Mouse (Mus musculus): ENCODE results near the gene Maz.

The Maz gene

GRCm38 (mm10) chr7:127026984-127027726 is at the start of gene Maz:
TSS of gene Maz (minus strand) at chr7:127027037.
- DNase-seq (ENCODE audit: low read depth, low spot score) = peak; percentile 99

DNA sequence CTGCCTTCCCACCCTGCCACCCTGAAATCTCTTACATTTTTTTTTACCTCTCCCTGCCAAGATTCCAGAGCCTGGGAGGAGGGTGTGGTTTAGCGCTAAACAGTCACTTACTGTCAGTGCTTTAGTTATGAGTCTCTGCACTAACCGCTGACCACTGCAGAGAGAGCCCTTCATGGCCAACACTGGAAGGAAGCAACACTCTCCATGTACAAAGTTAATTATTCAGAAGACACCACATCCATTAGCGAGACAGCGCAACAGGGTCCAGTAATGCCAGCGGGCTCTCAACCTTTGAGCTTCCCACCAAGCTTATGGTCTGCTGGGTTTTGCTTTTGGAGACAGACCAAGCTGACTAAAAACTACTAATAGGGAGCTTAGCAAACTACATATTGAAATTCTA is 49.4 kb upstream of the Maz start:
- no peak for DNase-seq (ENCODE audit: low read depth, low spot score)

GRCm38 (mm10) chr7:127073221-127073620 is 46.4 kb upstream of the Maz start:
- DNase-seq (ENCODE audit: low read depth, low spot score) = no peak

- no peak for DNase-seq (ENCODE audit: low read depth, low spot score)
Observed at GRCm38 (mm10) chr7:127070871-127071413, 44.1 kb upstream of the Maz start.

GRCm38 (mm10) chr7:127066317-127066716 is 39.5 kb upstream of the Maz start:
- DNase-seq (ENCODE audit: low read depth, low spot score) = no peak

- no peak for DNase-seq (ENCODE audit: low read depth, low spot score)
Observed at GRCm38 (mm10) chr7:127065538-127065937, 38.7 kb upstream of the Maz start.

DNA sequence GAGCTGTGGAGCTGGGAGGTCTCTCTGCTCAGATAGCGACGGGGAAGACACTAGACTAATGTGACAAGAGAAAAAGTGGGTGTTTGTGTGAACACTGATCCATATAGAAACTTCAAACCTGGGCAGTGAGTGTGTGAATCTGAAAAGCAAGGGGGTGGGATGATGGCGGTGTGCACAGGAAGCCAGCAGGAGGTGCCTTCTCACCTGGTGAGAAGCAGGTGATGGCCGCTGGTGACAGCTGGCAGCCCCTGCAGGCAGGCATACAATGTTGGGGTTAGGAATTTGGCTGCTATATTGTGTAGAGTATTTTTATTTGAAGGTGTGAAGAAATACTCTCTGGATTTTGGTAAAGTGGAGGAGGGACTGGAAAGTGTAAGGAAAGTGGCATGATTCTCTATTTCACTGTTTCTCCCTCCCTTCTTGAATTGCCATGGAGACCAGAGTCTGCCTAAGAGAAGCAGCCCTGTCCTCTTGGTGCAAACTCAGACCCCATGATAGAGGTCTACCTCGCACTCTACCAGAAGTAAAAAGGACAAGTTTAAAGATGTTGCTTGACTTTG is 28.3 kb upstream of the Maz start:
- no peak for DNase-seq (ENCODE audit: low read depth, low spot score)

DNA sequence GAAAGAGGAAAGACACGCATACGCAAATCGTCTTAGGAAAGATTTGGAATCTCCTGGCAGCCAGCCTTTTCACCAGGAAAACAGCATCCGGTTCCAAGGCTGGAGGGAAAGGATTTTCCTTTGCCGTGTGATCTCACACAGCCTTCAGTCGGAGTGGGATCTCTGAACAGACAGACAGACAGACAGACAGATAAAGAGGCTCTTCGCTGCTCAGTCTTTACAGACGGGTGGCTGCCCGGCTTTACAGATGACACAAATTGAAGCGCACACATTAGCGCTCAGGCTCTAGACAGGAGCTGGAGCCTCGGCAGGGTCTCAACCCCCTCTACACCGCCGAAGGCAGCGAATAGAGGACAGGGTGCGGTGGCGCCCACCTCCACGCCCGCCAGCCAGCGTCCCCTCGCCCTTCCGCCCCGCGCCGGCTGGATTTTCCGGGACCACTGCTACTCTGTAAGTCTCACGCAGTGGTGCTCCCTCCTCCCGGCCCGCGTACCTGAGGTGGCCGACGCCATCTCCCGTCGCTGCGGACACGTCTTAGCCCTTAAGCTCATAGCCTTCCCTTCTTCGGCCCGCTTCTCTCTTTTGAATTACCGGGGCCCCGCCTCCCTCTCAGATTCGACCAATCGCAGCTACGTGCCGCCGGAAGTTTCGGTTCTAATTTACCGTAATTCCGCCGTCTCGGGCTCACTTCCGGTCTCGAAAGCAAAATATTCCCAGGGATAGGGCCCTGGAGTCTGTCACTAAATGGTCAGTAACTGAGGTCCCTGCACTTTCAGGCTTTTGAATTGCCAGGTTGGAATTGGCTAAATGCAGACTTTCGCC is 15.2 kb upstream of the Maz start, which contains the start of gene Kif22:
Gene Kif22 (minus strand): TSS at position 621 of the 822 bp plus-strand sequence.
- no peak for DNase-seq (ENCODE audit: low read depth, low spot score)

DNA sequence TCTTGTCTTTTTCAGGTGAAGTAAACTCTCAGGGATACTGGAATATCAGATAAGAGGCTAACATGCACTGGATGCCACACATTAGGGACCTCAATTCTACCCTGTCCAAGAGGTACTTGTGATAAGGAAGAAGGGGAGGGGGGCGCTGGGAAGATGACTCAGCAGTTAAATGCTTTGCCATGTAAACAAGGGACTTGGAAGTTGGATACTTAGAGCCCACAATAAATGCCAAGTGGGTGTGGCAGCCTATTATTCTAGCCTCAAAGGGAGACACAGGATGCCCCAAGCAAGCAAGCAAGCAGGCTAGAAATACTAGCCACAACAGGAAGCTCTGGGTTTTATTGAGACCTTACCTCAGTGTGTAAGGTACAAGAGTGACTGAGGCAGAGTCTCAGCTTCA is 4.4 kb upstream of the Maz start:
- DNase-seq (ENCODE audit: low read depth, low spot score) = no peak

GRCm38 (mm10) chr7:127030172-127030571 is 3.3 kb upstream of the Maz start:
- no peak for DNase-seq (ENCODE audit: low read depth, low spot score)

DNA sequence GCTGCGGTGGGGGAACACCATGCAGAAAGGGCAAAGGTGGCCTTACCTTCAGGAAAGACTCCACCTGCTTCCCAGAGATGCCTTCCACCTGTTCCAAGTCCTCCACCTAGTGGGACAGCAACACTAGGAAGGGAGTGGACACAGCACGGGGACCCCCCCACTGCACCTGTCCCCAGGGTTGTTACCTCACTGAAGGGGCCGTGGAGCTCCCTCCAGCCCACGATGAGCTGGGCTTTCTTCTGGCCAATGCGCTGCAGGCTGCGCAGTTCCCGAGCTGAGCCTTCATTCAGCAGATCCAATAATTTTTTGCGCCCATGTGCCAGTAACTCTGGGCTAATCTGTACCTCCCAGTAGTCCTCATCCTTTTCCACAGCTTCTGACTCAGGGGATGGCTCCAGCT is 1.0 kb upstream of the Maz start:
- DNase-seq (ENCODE audit: low read depth, low spot score) = no peak

GRCm38 (mm10) chr7:127026616-127026983 is 237 bp downstream of the Maz start:
- DNase-seq (ENCODE audit: low read depth, low spot score) = no peak

- DNase-seq (ENCODE audit: low read depth, low spot score) = no peak
Observed at GRCm38 (mm10) chr7:127026161-127026600, 656 bp downstream of the Maz start.

- no peak for DNase-seq (ENCODE audit: low read depth, low spot score)
Observed at GRCm38 (mm10) chr7:127025556-127026160, 1.2 kb downstream of the Maz start.

GRCm38 (mm10) chr7:127024755-127025555 is 1.9 kb downstream of the Maz start:
- no peak for DNase-seq (ENCODE audit: low read depth, low spot score)

DNA sequence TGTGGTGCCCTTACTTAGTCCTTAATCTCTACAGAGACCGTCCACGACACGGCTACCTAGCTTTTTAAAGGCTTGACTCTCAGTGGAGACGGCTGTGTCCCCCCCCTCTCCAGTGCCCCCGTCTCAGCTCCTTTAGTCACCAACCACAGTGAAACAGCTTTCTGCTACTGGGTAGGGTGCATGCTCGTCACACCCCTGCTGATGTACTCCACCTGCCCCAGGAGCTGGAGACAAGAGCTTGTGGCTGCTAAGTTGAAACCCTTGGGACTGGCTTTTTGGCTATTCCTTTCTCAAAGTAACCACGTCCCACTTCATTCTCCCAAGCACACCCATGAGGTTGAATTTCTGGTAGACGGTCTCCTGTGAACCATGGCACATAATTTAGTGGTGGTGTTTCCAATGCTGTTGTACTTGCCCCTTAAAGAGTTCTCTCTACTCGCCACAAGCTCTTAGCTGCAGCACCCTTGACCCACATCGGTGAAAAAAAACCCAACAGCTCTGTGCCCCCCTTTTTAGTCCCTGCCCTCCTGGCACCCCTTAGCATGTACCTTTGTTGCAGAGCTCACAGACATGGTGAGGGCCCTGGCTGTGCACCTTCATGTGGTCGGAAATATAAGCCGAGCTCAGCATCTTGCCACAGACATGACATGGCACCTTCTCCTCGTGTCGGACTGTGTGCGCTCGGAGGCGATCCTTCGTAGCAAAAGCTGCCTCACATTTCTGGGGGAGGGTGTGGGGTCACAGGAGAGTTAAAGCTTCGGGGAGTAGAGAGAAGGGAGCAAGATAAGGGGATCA is 2.7 kb downstream of the Maz start:
- no peak for DNase-seq (ENCODE audit: low read depth, low spot score)

DNA sequence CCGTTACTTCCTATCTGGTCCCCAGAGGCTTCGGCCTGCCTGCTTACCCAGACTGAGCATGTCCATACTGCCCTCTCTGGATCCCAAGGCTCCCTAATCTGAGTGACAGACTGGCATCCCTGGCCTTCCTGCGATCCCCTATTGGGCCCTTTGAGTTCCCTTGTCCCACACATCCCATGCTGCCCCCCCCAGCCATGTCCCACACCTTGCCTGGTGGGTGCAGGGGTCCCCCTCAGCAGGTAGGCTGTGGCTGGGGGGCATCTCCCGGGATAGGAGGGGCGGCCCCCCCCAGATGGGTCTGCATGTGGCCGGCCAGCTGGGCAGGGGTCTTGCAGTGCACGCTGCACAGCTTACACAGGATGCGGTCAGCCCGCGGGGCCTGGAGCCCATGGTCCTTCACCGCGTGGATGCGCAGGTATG is 3.6 kb downstream of the Maz start:
- no peak for DNase-seq (ENCODE audit: low read depth, low spot score)

DNA sequence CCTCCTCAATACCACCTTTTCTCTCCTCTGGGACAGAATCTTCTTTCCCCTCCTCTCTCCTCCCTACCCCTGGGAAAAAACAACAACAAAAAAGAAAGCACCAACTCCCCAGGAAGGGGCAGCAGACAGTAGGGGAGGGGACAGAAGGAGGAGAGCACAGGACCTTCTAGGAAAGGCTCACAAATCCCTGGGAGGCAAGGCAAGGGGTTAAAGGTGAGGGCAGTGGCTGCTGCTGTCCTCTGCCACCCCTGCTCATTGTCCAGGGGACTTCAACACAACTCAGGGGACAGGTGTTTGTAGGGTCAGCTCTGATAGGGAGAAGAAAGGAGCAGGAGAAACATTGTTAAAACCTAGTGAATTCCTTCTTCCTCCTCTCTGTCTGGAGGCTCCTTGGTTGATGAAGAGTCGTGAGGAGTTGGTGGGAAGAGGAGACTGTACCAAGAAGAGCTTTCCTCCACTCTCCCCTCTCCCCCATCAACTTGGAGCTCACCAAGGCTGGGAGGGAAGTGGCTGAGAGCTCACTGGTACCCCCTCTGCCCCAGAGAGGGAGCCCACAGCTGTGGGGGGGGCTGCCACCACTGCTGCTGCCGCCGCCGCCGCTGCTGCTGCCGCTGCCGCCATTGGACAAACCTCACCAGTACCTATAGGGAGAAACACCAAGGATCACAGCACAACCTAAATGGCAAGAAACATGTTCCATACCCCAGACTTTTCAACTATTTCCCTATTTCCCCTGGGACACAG is 4.1 kb downstream of the Maz start:
- no peak for DNase-seq (ENCODE audit: low read depth, low spot score)

Data from brain, embryonic 18.5 days (tissue).